Mouse (Mus musculus): ENCODE data around the gene Snx29. TPM values are rescaled to one million over a fixed set of nuclear protein-coding genes. Genes with fewer than 3 reads are reported as not detected.
"Not testable (repeated sequence)": the region's sequence is repeated elsewhere in the genome, so short reads cannot be mapped to it uniquely, and the experiment has no call there.

Gene Snx29
- total RNA-seq, 4 experiments from 2014 or later, result 17.2 to 35.2 (median 21.6) TPM

DNA sequence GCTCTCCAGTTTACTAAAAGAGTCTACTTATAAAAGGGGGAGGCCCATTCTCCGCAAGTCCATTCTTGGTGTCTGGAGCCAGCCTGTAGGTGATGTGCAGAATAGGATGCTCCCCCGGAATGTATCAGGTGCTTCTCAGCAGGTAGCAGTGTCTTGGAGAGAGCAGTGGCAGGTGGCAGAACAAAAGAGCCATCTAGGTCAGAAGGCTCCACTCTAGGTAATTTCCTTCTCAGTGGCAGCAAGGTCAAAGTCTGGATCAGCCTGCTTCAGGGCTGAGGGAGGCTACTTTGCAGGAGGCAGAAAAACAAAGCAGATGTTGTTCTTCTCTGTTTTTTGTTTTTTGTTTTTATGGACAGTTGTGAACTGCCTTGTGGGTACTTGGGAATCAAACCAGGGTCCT is 37.9 kb downstream of the Snx29 start:
- DNase-seq, result not testable (repeated sequence)

DNA sequence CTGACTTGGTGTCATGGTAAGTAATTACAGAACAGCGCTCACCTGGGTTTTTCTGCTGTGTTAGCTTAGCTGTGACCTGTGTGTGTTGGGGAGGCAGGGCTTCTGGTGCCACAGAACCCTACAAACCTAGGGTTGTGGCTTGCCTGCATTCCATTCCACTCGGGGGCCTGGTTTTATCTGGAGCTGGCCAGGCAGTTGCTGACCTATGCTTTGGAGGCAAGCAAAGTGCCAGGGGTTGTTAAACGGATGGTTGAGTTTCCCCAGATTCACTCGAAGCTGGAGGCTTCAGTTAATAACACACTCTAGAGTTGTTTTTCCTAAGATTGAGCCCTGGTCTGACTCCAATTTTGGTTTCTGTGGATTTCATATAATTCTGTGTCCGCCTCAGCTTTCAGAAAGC is 42.9 kb downstream of the Snx29 start:
- DNase-seq, result no peak

DNA sequence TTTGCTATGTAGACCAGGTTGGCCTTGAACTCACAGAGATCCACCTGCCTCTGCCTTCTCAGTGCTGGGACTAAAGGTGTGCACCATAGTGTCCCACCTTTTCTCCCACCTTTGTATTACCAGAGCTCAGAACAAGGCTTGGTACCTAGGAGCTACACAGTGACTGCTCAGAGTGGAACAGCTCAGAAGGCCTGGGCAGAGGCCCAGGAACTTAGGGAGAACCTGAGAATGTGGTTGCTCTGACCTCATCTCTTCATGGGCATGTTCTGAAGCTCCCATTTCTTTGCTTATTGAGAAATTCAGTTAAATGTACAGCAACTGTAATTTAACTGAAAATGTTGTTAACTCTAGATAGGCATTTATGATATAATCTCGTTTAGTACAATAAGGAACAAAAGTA is 44.1 kb downstream of the Snx29 start:
- no peak for DNase-seq

DNA sequence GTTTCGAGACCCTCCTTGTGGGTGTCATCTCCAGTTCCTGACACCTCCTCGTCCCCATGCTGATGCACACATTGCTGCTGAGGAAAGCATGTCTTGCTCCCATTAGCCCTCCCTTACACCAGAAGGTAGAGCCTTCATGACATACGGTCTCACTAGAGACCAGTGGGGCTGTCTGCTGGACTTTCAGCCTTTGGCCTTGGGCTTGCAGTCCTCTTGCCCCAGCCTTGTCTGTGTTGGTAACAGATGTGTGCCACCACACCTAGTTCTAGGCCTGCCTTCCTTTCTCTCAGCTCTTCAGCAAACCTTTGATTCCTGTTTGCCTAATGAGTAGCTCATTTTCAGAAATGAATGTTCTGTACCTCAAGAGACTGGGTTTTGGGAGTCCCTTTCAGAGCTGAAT is 45.7 kb downstream of the Snx29 start:
- DNase-seq, result no peak

DNA sequence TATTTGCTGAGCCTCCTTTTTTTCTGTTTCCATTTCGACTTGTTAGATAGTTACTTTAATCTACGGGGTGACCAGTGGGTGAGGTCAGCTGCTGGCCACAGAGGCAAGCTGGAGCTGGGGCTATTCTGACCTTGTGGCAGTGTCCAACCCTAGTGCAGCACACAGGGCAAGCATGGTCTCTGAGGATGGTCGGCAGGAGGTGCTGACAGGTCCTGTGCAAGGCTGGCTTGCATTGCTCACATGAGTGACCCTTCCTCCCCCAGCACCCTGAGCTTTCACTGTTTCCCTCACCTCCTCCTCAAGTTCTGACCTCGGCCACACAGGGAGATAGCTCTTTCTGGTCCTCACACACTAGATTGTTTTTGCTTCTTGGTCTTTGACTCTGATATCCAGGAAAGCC is 46.5 kb downstream of the Snx29 start:
- no peak for DNase-seq

DNA sequence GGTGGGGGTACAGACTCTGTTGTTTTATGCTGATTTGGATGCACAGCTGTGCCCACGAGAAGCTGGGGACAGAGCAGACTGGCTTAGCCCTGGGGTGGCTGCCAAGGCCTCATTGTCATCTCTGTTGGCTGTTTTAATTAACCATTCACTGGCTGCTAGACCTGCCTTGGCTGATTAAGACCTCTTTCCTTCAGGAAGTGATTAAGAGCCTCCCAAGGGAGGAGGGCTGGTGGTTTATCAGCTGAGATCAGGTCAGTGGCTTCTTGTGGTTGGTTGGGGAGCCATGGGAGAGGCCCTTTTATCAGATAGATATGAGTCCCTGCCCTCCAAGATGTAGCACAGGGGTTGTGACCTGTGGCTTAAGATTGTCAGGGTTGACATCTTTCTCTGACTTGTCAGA is 46.9 kb downstream of the Snx29 start:
- DNase-seq, result no peak

DNA sequence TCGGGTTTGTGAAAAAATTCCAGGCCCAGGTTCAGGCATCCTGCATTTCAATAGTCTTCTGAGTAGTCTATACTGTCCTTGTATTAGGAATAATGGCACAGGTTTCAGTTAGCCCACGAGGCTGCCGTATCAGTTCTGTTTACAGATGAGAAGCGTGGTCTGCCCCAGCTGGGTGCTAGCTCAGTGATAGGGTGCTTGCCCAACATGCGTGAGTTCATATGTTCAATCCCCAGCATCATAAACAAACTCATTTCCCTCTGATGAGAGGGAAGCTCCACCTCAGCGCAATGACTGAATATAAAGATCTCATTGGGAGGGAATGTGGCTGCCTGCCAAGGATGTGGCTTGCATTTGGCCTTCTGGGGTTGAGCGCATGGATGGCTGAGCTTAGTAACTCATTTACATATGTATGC is 47.4 kb downstream of the Snx29 start:
- DNase-seq, result peak; percentile 17

DNA sequence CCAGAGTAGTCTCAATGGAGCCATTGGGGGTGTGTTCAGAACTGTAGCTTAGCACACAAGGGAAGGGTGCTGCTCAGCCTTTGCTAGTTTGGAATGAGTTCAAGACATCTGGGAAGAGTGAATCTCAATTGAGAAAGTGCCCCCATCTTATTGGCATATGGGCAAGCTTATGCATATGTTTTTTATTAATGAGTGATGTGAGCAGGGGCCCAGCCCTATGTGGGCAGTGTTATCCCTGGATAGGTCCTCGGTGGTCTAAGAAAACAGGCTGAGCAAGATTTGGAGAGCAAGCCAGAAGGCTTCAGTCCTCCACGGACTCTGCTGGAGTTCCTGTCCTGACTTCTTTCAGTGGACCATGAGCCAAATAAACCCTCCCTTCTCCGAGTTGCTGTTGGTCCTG is 56.6 kb downstream of the Snx29 start:
- no peak for DNase-seq

DNA sequence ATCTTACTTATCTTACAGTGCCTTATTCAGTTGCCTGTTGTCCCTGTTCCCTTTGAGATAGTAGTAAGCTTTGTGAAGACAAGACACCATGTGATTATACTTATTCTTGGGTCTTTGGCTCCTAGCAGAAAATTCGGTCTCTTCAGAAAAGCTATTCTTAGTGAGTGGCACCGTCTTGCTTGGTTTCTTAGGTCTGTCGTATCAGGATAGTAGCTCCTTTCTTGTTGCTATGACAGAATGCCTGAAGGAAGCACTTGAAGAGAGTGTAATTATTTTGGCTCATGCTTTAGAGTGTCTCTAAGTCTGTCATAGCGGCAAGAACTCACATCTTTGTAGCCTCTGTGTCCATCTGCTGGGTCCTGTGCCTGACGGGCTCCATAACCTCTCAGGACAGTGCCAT is 57.3 kb downstream of the Snx29 start:
- DNase-seq, result no peak

DNA sequence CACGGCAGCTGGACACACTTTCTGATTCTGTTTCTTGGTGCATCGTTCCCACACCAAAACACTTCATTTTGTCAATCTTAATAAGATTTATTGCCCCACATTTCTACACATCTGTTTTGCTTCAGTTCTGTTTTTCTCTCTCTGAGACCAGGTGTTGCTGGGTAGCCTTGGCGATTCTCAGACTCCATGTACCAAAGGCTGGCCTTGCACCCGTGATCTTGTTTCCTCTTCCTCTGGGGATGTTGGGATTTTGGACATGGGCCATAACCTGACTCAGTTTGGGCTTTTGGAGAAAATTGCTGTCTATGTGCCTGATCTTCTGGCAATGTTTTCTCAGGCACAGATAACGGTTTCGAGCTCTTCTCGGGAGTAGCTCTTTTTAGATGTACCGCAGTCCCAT is 58.2 kb downstream of the Snx29 start:
- no peak for DNase-seq

DNA sequence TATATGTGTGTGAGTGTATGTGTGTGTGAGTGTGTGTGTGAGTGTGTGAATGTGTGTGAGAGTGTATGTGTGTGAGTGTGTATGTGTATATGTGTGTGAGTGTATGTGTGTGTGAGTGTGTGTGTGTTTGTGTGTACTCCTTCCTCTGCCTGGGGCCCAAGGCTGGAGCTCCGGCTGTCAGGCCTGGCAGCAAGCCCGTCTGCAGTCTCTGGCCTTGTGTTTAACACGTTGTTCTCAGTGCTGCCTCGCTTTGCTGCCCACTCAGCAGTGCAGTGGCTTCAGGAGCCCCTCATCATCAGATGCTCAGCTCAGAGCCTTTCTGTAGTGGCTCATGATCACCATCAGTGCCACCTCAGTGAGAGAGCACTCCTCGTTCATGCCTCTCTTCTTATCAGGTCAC is 61.7 kb downstream of the Snx29 start:
- no peak for DNase-seq

DNA sequence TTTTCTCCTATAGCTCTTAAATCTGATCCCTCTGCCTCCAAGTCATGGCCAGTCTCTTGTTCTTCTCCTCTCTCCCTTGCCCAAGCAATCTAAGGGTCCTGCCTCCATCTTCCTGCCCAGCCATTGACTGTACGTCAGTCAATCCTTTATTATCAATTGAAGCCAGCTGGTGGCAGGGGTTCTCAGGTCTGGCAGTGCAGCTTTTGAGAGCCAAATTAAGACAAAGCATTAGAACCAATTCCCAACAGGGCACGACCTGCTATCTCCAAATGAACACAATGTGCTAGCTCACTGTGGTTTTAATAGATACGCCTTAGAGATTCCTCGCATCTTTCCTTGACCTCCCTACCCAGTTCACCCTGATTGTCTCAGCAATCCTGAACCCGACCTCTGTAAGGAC is 62.4 kb downstream of the Snx29 start:
- no peak for DNase-seq

DNA sequence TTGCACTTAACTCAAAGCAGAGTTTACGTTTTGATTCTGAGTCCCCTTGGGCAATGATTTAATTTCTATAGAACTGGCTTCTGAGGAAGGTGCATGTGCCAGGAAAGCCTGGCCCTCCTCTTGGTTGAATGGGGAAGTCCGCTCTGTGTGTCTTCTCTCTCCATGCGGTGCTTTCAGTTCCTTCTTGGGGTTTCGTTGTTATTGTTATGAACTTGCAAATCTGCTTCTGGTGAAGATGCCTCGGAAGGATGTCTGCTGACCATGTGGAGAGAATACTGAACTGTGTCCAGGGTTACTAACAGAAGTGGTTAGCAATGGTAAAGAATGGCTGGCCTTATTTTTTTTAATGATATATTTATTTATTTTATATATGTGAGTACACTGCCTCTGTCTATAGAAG is 63.1 kb downstream of the Snx29 start:
- DNase-seq, result no peak

DNA sequence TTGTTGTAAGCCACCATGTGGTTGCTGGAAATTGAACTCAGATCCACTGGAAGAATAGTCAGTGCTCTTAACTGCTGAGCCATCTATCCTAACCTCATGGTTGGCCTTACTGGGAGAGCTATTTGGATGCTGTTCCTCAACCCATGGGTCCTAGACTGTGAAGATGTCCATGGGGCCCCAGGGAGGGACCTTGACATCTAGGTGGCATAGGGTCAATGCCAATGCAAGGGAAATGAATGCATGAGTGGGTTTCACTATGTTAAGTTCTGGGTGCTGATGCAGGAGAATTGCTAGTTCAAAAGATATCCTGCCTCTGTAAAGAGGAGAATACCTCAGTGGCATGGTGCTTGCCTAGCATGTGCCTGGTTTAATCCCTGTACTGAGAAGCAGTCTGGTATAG is 63.5 kb downstream of the Snx29 start:
- no peak for DNase-seq

DNA sequence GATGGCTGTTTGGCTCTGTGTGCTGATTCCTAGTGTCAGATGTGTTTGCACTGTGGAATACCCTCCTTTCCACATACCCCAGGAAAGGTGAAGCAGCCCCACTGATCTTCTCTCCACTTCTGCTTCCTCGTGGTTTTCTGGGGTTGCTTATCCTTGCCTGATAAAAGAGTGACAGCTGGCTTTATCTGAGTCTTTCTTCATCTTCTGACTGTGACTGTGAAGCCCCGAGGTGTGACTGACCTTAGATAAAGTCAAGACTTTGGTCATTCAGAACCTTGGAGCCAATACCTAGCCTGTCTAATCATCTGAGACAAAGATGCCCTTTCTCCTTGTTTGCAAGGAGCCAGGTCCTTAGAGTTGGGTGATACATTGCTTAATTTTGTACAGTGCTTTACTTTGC is 65.4 kb downstream of the Snx29 start:
- no peak for DNase-seq

DNA sequence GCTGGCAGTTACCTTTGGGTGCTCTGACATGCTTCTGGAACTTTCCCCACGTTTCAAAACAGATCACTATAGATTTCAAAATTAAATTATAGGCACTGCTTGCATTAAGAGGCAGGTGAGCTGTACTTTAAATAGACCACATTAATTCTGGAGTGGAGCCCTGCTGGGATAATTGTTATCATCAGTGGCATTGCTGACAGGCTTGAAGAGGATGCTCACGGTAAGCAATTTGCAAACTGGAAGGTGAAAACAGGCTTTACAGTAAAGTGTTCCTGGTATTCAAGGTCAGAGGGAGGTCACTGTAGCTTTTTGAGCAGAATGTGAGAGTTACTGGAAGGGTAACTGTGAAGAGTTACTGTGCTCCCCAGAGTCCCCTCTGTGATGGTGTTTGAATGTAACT is 66.6 kb downstream of the Snx29 start:
- no peak for DNase-seq

DNA sequence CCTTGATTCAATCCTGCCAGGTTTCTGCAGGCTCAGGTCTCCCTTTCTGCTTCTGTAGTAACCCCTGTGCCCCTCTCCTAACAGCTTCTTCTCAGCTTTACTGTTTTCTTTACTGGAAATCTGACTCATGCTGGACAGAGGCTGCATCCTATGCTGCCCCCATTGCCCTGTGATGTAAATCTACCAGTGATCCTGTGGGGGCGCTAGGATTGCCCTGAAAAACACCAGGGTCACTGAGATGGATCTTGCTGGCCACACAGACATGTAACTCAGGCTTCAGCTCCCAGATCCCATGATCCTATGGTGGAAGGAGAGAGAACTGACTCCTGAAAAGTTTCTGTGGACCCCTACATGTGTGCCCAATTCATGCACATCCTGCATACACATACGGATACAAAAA is 73.9 kb downstream of the Snx29 start:
- no peak for DNase-seq

DNA sequence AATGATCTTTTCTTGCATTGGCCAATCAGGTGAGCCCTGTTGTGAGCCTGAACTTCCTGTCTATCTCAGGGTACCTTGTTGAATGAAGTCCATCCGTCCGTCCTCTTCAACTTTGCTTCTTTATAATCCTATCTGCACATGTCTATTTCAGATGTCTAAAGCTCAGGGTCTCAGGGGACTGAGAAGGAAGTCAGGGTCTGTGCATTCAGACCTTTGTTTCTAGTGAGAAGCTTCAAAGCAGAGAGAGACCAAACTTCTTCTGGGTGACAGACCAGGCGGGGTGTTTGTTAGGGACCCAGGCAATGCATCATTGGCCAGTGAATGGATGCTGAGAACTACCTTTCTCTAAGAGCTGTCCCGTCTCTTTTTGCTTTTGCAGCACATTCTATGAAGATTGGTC is 76.7 kb downstream of the Snx29 start:
- no peak for DNase-seq

DNA sequence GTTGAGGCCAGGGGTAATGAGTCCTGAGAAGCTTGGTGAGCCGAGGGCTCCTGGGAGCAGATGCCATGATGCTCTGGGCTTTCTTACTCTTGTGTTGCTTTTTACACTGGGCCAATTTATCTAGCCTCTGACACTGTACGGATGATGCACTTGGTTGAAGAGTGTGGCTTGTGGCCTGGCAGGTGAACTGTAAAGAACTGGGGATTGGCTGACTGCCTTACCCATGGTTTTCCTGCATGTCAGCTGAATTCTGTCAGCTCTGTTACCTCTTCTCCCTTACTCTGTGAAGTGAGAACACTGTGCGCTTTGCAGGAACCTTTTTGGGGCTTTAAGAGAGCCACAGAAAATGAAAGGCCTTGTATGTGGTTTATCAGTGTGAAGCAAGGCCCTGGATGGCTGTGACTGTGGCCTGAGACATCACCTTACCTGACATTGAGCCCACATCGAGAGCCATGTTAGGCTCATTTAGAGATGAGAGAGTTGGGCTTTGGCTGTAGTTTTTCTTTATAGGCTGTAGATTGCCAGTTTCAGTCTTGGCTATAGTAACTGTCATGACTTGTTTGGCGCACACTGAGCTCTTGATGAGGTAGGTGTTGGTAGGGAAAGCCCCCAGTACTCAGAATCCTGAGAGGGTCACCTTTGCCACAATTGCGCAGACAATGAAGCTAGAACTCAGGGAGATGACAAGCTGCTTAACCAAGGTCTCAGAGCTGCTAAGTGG is 77.3 kb downstream of the Snx29 start:
- DNase-seq, result no peak

DNA sequence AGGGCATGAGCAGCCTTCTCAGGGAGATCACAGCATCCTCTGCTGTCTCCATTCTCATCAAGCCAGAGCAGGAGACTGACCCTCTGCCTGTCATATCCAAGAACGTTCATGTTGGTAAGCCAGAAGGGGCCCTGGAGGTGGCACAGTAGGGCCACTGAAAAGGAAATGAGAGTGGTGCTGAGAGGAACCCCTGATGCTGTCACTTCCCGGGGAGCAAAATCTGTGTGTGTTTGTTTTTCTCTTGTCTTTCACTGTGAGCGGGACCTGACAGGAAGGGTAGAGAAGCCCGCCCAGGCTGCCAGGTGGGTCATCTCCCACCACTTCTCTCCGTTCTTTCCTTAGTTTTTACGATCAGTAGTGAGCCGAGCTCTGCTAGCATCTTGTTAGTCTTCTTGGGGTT is 78.2 kb downstream of the Snx29 start:
- no peak for DNase-seq

DNA sequence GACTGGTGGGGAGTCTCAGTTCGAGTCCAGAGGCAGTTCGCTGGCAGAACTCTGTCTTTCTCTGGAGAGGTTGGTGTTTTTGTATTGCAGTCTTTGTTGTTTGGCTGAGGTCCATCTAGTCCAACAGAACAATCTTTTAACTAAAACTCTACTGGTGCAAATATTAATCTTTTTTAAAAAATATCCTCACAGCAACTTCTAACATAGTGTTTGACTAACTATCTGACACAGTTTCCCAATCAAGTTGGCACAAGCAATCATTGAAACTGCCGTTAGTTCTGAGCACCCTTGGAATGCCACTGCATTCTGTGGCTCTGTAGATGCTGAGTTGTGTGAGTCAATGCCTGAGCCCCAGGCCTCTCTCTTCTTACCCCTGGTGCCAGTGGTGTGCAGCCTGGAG is 82.5 kb downstream of the Snx29 start:
- DNase-seq, result no peak

DNA sequence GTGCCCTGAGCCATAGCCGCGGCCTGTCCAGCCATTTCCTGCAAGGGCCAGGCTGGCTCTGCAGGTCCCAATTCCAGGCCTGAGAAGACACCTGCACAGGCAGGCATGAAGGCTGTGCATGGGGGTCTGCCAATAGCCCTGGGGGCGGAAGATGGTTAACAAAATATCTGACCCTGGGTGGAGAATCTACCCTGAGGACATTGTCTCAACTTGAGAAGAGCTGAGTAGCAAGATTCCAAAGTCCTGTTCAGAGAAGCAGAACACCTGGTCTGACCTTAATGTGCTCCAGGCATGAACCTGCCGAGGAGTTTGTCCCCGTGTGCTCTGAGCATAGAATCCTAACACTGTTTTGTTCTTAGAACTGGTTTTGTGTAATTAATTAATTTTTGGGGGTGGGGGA is 83.5 kb downstream of the Snx29 start:
- no peak for DNase-seq

DNA sequence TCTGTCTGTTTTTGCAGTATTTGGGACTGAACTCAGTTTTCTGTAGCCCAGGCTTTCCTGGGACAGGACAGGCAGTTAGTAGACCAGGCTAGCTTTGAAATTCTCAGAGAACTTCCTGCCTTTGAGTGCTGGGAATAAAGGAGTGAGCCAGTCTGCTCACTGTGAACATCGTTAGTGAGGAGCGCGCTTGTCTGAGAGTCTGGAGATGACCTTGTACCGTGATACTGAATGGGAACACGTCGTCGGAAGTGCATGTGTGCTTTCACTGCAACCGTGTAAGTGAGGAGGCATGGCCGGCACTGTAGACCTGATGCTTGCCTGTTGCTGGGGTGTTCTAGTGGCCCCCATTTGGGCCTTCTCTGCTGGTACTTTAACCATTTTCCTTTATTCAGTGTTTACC is 83.9 kb downstream of the Snx29 start:
- DNase-seq, result no peak

DNA sequence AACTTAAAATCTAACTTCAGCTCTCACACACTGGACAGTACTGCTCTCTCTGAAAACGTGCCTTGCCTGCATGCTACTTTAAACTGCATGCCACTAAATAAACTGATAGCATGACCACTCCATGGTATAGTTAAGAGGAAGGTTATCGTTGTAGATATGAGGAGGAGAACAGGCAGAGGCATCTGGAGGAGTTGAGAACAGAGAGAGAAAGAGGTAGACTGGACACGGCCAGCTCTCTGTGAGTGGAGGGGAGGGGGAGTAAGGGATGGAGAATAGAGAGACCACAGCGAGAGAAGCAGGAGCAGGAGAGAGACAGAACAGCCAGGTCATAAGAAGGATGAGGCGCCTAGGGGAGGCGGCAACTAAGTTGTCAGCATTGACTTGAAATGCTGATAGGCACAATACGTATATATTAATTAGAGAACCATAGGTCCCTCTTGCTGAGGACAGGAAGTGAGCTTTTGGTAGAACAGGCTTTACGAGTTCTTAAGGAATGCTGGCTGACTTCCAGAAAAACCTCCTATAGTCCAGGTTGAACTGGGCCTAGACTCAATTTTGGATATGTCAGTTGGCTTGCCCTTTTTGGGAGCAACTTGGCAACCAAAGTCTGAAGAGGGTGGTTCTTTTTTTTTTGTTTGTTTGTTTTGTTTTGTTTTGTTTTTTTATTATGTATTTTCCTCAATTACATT is 85.4 kb downstream of the Snx29 start:
- no peak for DNase-seq

DNA sequence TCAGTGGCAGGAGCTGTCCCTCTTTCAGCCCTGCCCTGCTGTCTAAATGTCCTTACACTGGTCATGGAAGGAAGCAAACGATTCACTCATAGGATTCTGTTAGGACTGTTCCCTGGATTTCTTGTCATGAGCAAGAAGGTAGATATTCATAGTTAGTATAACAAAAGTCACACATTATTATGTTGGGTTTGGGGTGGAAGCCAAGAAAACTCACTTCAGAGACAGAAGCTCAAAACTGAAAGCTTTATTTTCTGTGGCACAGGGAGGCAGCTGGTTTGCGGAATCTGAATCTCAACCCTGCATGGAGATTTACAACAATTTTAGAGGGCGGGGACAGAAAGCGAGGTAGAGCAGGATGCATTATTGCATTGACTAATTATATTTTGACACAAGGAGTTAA is 86.0 kb downstream of the Snx29 start:
- DNase-seq, result no peak
